Mouse (Mus musculus) pancreas, adult 10 weeks (tissue): Measurements from ENCODE around the gene Nat10. TPM values are rescaled to one million over a fixed set of nuclear protein-coding genes. Genes with fewer than 3 reads are reported as not detected.

Experiments used
- polyA plus RNA-seq: library from polyadenylated mRNA; stranded (reverse); fragments of 350-450 nt; fragmentation: Illumina TruSeq; extraction: RNeasy Lipid Tissue Mini Kit (QIAGEN cat#74804); gene quantifications from one replicate; pipeline ENCODE4 v1.2.3, GENCODE M21; 2015; ENCODE audit warnings: low read depth, low replicate concordance; ENCODE audit not compliant: insufficient read depth

Nat10 gene
- polyA plus RNA-seq: 13.7 TPM

DNA sequence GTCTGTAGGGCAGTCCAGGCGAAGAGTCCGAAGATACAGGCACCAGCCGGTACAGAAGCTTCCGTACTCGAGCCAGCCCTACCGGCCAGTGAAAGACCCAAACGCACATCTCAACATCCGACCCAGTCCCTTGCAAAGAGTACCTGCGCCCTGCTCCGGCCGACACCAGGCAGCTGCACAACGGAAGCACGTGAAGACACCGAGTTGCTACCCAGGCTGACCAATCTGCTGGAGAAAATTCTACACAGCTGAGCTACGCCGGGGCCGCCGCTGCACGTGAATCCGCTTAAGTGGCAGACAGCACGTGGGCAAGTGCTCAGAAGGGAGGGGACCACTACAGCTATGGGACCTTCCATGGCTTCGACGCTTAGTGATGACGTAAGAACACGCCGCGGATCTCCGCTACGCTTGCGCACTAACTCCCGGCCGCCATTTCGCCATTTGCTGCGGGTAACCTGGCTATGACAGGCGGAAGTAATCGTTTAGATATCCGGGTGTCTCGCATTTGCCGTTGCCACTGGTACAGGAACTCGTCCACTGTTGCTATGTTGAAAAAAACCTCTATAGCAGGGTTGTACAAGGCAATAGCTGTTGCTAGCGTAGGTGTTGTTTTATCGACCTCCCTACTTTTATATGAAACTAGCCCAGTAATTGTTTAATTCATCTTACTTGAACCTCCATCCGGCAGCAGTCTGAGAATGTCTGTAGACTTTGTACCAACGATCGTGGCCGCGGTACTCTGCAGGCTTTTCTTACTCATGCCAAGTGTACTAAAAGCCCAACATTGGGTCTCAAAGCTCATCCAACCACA, at the start of gene Nat10:
TSS of gene Nat10 (minus strand) at position 365 of the 811 bp plus-strand sequence.

GRCm38 (mm10) chr2:103797491-103798009, 36.5 kb upstream of the Nat10 start, which contains the start of gene Caprin1:
TSS of gene Caprin1 (minus strand) at chr2:103797649.

Other genes with a start within 250 kb of the Nat10 start
- 1.5 TPM for gene Abtb2, start 195.0 kb downstream of the Nat10 start, polyA plus RNA-seq
- gene Caprin1, start 36.4 kb upstream of the Nat10 start, polyA plus RNA-seq: 25.7 TPM
- gene Lmo2, start 196.7 kb upstream of the Nat10 start, polyA plus RNA-seq: 10.4 TPM